Mouse (Mus musculus) bone marrow, adult 2 months (tissue): ENCODE results near the gene March4.

ENCODE experiments used
- CTCF ChIP-seq: fragments of 200-500 bp; IDR thresholded peaks from 2 replicates; pipeline ENCODE4 v1.5.1; 2011; ENCODE audit warnings: low read length, control low read depth; ENCODE audit not compliant: control insufficient read depth, insufficient read depth
- POLR2A ChIP-seq: fragments of 200-500 bp; IDR thresholded peaks from 2 replicates; pipeline ENCODE4 v1.6.1; 2011; ENCODE audit warnings: low read depth, mild to moderate bottlenecking, control low read depth, low read length, borderline replicate concordance; ENCODE audit not compliant: control insufficient read depth

- TF ChIP-seq CTCF (no peak), POLR2A (no peak)
Observed at GRCm38 (mm10) chr1:72533439-72533838, 3.3 kb downstream of the March4 start.
